Mouse (Mus musculus) cerebellum, adult (tissue): ENCODE results near the gene Speer2.

Experiments used
- ATAC-seq: cut with Nextera tagmentation; 2 replicates; pipeline ENCODE4 v1.9.2; 2017; ENCODE audit warnings: mild to moderate bottlenecking, moderate library complexity, mixed read lengths; ENCODE audit not compliant: insufficient number of reproducible peaks, low FRiP score, low TSS enrichment

The Speer2 gene

DNA sequence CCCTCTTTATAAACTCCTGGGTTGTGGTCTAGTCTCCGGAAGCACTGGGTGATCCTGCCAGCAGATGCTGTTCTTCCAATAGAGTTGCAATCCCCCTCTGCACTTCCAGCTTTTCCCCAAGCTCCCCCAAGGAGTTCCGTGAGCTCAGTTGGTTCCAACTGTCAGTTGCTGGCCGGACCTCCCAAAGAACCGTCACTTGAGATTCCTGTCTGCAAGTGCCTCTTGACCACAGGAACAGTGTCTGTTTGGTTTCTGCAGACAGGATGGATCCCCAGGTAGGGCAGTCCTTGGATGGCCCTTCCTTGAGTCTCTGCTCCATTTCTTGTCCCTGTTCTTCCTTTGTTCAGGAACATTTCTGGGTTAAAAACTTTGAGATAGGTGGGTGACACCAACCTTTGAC lies at the start of gene Speer2:
Speer2 (minus strand) TSS at position 101 of the 400 bp plus-strand sequence.
- ATAC-seq = no peak

GRCm38 (mm10) chr16:69904303-69904702 lies 40.8 kb upstream of the Speer2 start:
- no peak for ATAC-seq

GRCm38 (mm10) chr16:69880712-69881111 lies 17.2 kb upstream of the Speer2 start:
- ATAC-seq = no peak

GRCm38 (mm10) chr16:69836628-69837027 lies 26.9 kb downstream of the Speer2 start:
- no peak for ATAC-seq

DNA sequence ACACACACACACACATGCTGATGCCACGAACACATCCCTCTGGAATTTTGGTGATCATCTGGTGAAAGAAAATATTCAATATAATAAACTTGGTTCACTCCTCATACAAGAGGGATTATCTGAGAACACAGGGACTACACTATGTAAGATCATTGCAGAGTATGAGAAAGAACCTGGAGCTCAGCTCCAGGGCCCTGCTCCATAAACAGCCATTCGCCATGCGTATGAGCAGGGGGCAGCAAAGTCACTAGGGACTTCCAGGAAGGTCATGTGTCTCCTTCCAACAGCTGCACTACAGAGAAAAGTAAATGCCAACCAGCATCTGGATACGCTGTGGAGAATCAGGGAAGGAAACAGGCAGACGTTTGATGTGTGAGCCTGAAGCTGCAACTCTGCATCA lies 49.9 kb downstream of the Speer2 start:
- no peak for ATAC-seq
